Mouse (Mus musculus) c-Kit-positive CD71-positive TER-119-negative erythroid progenitor cells, embryonic 14.5 days (primary cell): ENCODE data around the gene Dzip3.

Experiments
- DNase-seq: peaks from one replicate; pipeline ENCODE4 v3.0.0-alpha.2; 2013; ENCODE audit warnings: low read depth

Gene Dzip3

GRCm38 (mm10) chr16:48993559-48994342 lies at the start of gene Dzip3, which contains the start of gene Cip2a:
Gene Dzip3, minus strand, starts transcription at chr16:48994165.
Gene Cip2a, plus strand, starts transcription at chr16:48994185.
- DNase-seq: peak; percentile 71

DNA sequence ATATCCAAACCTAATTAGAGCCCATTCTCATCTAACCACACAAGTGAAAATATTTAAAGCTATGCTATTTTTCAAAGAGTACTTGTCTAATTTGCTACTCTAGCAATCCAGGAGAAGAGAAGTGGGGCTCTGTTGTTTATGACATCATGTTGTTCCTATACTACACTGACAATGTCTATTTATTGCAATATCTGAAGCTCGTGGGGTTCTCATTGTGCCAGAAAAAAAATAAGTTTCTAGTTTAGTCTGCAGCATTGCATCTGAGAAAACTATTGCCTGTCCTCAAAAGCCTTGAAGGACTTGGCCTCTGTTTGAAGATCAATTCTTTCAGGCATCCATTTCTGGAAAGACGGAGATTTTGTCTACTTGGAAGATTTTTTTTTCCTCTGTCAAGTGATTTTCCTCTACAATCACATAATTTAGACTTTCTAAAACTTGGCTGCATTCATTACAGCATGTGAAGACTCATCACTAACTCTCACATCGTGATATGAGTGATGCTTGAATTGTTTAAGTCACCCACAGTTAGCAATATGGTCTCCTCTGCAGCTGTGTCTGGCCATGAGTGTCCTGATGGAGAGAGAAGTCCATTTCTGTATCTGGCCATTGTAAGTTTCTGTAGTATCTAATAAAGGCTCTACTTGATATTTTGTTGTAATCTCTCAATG lies 46.7 kb upstream of the Dzip3 start:
- DNase-seq: no peak

DNA sequence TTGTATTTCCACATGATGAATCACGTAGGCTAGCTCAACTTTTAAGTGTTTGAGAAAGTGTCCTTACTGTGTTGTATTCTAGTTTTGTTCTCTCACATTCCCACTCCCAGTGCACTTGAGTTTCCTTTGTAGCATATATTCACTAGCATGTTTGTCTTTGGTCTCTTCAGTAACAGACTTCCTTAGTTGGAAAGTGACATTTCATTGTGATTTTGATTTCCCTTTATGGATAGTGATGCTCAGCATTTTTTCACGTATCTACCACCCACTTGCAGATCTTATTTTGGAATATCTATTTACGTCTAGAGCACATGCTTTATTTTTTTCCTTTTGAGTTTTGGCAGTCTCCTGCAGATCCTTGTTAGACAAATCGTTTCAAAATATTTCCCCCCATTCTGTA lies 43.8 kb upstream of the Dzip3 start:
- no peak for DNase-seq

DNA sequence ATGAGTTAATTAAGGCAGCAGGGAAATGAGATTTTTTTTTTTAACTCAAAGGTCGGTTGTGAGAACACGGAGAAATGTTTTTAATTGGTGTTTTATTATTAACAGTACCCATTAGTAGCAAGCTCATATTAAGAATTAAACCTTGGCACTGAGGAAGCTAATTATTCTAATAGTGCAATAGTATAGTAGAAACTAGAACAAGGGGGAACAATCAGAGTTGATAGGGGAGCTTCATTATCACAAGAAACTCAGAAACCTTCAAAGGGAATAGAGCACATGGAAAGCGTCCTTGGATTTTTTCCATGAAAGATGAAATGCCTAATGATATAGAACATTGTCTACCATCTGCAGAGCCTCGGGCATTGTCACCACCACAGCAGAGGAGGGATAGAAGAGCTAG lies 41.9 kb upstream of the Dzip3 start:
- DNase-seq: no peak

GRCm38 (mm10) chr16:49016620-49017332 lies 22.8 kb upstream of the Dzip3 start:
- DNase-seq: no peak

DNA sequence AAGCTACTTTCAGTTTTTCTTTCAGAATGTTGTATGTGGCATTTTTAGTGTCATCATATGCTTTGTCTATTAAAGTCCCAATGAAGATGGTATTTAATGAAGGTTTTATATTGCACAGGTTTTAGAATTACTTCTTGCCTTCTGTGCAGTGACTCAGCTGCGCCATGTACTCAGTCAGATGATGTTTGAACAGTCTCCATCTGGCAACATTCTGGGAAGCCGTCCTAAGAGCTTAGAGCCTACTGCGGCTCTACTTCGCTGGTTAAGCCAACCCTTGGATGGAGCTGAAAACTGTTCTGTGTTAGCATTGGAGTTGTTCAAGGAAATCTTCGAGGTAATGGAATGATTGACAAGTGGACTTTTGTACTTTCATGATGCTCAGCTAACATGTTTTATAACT lies 10.2 kb upstream of the Dzip3 start:
- no peak for DNase-seq

GRCm38 (mm10) chr16:48994343-48994693 lies 353 bp upstream of the Dzip3 start:
- no peak for DNase-seq

GRCm38 (mm10) chr16:48993231-48993558 lies 770 bp downstream of the Dzip3 start:
- DNase-seq: no peak

DNA sequence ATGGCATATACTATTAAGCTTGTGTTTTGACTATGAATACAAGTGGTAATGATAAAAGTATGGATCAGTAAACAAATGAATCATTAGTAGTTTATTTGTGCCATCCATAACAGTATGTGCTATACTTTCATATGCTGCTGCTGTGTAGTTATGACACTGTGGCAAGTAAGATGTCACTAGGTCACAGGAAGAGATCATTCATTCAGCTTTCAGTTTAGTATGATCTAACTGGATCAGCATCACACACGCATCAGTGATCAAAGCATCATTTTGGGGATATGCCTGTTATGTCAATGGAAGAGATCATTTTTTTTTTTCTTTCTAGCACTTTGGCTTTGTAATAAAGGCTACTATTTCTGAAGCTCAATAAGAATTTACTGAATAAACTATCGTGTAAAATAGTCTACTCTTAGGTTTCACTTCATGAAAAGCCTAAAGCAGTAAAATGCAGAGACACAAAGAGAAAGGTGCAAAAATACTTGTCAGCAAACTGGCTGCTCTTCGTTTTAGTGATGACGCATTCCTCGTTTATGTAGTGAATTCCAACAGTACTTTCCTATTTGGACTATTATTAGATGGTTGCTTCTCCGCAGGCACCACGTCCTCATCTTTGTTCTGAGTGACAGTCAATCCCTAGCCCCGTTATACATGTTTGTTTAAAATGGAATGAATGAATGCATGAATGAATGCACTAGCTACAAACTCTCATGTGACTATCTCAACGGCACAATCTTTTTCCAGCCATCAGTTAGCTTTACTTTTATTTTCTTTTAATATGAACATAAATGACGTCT lies 1.3 kb downstream of the Dzip3 start:
- no peak for DNase-seq

DNA sequence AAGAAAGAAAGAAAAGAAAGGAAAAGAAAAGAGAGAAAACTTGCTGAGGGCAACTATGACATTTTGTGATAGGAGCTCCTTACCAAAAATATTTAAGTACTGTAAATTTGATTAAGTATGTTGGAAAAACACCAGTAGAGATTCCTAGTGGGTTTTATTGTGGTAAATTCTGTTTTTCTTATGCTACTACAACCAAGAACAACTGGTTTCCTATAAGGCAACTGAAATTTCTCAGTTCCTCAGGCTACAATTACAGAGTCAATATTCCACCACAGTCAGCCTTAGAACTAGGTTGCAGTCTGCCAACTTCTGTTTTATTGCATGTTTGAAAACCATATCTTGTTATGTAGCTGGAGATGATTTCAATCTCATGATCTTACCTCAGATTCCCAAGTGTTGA lies 4.3 kb downstream of the Dzip3 start:
- no peak for DNase-seq

- no peak for DNase-seq
Observed at GRCm38 (mm10) chr16:48985034-48985627, 8.8 kb downstream of the Dzip3 start.

DNA sequence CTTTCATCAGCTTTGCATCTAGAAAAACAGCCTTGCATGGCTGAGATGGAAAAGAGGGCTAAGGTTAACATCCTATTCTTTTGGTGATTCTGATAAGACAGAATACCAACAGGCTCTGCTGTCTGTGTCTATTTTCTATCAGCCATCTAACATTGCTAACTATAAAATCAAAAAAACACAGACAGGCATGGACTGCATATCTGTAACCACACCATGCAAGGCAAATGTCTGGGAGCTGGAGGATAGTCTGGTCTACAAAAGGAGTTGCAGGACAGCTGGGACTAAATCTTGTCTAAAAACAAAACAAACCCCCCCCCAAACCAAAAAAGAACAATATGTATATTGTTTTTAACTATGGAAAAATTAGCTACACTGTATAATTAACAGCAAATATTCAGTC lies 14.0 kb downstream of the Dzip3 start:
- DNase-seq: no peak

DNA sequence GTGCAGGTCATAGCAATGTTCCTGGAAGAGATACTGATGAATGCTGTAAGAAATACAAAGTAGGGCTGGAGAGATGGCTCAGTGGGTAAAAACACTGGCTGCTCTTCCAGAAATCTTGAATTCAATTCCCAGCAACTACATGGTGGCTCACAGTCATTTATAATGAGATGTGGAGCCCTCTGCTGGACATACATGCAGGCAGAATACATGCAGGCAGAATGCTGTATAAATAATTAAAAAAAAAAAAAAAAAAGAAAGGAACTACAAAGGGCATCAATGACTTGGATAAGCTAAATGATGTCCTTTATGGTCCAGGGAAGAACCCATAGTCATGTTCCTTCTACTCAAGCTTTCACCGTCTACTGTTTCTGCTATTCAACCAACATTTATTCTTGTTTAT lies 20.4 kb downstream of the Dzip3 start:
- peak; percentile 30 for DNase-seq

DNA sequence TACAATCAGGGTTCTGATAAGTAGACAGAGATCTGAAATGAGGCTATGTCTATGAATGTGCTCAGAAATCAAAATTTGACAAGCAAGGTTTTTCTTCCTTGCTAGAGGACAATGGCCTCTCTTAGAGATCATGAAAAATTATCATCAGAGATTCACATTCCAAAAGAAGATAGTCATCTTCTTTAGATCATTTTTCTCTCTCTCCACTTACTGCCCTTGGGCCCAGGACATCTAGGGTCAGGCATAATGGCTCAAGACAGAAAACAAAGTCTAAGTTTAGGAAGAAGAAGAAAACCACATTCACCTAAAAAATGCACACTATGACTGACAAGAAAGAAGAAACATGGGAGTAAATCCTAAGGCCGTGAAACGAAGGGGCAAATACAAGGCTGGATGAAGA lies 21.0 kb downstream of the Dzip3 start:
- DNase-seq: no peak

DNA sequence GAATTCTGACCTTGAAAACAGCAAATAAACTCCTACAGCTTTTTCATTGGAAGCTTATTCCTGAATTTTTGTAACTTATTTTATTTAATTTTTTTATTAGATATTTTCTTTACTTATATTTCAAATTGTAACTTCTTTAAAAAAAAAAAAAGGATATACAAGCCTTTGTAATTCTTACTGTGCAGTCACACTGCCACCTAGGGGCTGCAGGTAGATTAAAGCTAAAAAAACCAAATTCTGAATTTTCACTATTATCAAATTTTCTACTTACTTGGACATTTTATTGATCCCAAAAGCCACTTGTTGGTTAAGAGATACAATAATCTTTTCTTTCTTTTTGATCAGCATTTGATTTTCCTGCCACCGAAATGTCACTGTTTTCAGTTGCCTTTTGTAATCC lies 52.2 kb downstream of the Dzip3 start:
- peak; percentile 8 for DNase-seq

GRCm38 (mm10) chr16:48923724-48924123 lies 70.2 kb downstream of the Dzip3 start:
- DNase-seq: peak; percentile 8

- DNase-seq: no peak
Observed at GRCm38 (mm10) chr16:48913206-48913605, 80.8 kb downstream of the Dzip3 start.

DNA sequence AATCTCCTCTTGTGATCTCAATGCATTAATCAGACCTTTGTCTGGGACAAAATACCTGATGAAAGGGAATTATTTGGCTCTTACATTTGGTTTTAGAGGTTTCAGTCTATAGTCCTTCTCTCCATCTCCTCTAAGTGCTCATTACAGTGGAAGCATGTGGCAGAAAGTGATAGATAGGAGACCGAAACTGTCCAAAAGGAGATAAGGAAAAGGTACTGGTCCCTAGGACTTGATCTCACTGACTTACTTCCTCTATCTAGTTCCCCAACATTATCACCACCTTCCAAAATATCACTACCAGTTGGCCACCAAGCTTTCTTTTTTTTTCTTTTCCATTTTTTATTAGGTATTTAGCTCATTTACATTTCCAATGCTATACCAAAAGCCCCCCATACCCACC lies 82.8 kb downstream of the Dzip3 start:
- DNase-seq: no peak

GRCm38 (mm10) chr16:48899868-48900267 lies 94.1 kb downstream of the Dzip3 start:
- DNase-seq: no peak

DNA sequence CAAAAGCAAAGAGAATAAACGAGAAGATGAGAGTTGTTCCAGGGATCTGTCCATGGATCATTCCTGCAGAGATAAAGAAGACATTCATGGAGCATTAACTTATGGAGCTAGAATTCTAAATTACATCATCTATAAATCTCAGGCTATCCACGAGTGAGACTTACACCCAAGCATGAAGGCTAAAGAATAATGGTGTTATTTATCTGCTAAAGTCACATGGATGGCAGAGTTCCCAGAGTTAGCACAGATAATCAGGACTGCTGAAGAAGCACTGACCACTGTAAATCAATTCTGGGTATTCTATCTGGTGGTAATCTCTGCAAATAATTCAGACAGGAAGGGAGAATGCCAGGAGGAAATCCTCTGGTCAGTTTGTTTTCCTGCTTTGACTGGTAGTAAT lies 103.2 kb downstream of the Dzip3 start:
- no peak for DNase-seq
